Mouse (Mus musculus): ENCODE measurements around the gene Rbm17.

GRCm38 (mm10) chr2:11544342-11544741 is 59.6 kb downstream of the Rbm17 start:
- TF ChIP-seq CTCF (IDR thresholded peaks at IDR 0.05; ENCODE audit: low read depth, low read length) (no peak), GATA1 (IDR thresholded peaks at IDR 0.05; ENCODE audit: borderline replicate concordance, low read length) (no peak), TAL1 (conservative IDR thresholded peaks at IDR 0.05; ENCODE audit: low read depth, low read length) (no peak)

Data from G1E (cell line).